Mouse (Mus musculus) erythroblast, embryonic 14.5 days (primary cell): ENCODE measurements around the gene Brca1.

Experiments
- GATA1 ChIP-seq: IDR thresholded peaks from 2 replicates; pipeline ENCODE4 v1.6.1; 2012; ENCODE audit warnings: low read length, inconsistent platforms, mixed read lengths
- TAL1 ChIP-seq: IDR thresholded peaks from 3 replicates; pipeline ENCODE4 v1.6.1; 2012; ENCODE audit warnings: low read length, inconsistent platforms, mixed read lengths

- TF ChIP-seq GATA1 (no peak), TAL1 (no peak)
Observed at GRCm38 (mm10) chr11:101599156-101599555, 47.4 kb upstream of the Brca1 start, which contains the start of gene Gm11634.
